Mouse (Mus musculus): ENCODE measurements around the gene Gramd1c. TPM values are rescaled to one million over a fixed set of nuclear protein-coding genes. Genes with fewer than 3 reads are reported as not detected.

Gene Gramd1c
- polyA plus RNA-seq, 1 experiment from 2014 or later = 16.5 TPM

- DNase-seq = peak; percentile 48
- Histone ChIP-seq H3K27ac (ENCODE audit: low read depth) (no peak overlapping the region), H3K27me3 (ENCODE audit: insufficient read depth, low read length) (no peaks in the 10 kb centered on the region), H3K4me3 (ENCODE audit: low read depth, low read length) (no peak overlapping the region), H3K36me3 (replicated peaks; ENCODE audit: insufficient read depth, low read length) (peaks cover 2% of the 10 kb centered on the region; the same call in 1 of the 2 replicates), H3K9ac (replicated peaks) (no peak overlapping the region), H3K4me1 (ENCODE audit: insufficient read depth) (peaks cover 3% of the 10 kb centered on the region), H3K4me2 (ENCODE audit: low read depth, low read length) (peak overlapping the region; percentile 1; the same call in 1 of the 2 replicates), H3K9me3 (ENCODE audit: low read length) (no peaks in the 10 kb centered on the region)
- WGBS (ENCODE audit: insufficient replicate concordance) = 63% methylated on average over 8 of the region's 8 CpGs
- TF ChIP-seq EP300 (IDR thresholded peaks at IDR 0.05; ENCODE audit: low read depth) = no peak
- TF ChIP-seq CTCF (IDR thresholded peaks at IDR 0.05; ENCODE audit: low read depth) = no peak
- peak; percentile 64; the same call in 1 of the 2 replicates for ATAC-seq
Measured at GRCm38 (mm10) chr16:43999111-43999510, 64.0 kb downstream of the Gramd1c start.

GRCm38 (mm10) chr16:43994623-43995022, 68.5 kb downstream of the Gramd1c start:
- no peak for TF ChIP-seq EP300 (IDR thresholded peaks at IDR 0.05; ENCODE audit: low read depth)
- no peak for TF ChIP-seq CTCF (IDR thresholded peaks at IDR 0.05; ENCODE audit: low read depth)
- H3K4me2 ChIP-seq (ENCODE audit: low read depth, low read length) = no peak overlapping the region
- peaks cover 2% of the 10 kb centered on the region; the same call in 1 of the 2 replicates for H3K36me3 ChIP-seq (replicated peaks; ENCODE audit: insufficient read depth, low read length)
- H3K4me3 ChIP-seq (ENCODE audit: low read depth, low read length) = no peak overlapping the region
- ATAC-seq (no peak), DNase-seq (no peak)
- H3K27me3 ChIP-seq (ENCODE audit: insufficient read depth, low read length) = no peaks in the 10 kb centered on the region
- H3K9ac ChIP-seq (replicated peaks) = no peak overlapping the region
- WGBS (ENCODE audit: insufficient replicate concordance) = 62% methylated on average over 3 of the region's 3 CpGs
- peaks cover 3% of the 10 kb centered on the region for H3K4me1 ChIP-seq (ENCODE audit: insufficient read depth)
- no peaks in the 10 kb centered on the region for H3K9me3 ChIP-seq (ENCODE audit: low read length)
- H3K27ac ChIP-seq (ENCODE audit: low read depth) = no peak overlapping the region

GRCm38 (mm10) chr16:43986299-43986698, 76.8 kb downstream of the Gramd1c start:
- H3K36me3 ChIP-seq (replicated peaks; ENCODE audit: insufficient read depth, low read length) = peaks cover 7% of the 10 kb centered on the region; the same call in 1 of the 2 replicates
- no peaks in the 10 kb centered on the region for H3K9me3 ChIP-seq (ENCODE audit: low read length)
- no peak for DNase-seq
- no peak overlapping the region for H3K27ac ChIP-seq (ENCODE audit: low read depth)
- TF ChIP-seq EP300 (IDR thresholded peaks at IDR 0.05; ENCODE audit: low read depth) = no peak
- TF ChIP-seq CTCF (IDR thresholded peaks at IDR 0.05; ENCODE audit: low read depth) = no peak
- H3K4me3 ChIP-seq (ENCODE audit: low read depth, low read length) = no peak overlapping the region
- H3K4me2 ChIP-seq (ENCODE audit: low read depth, low read length) = no peak overlapping the region
- H3K9ac ChIP-seq (replicated peaks) = no peak overlapping the region
- WGBS (ENCODE audit: insufficient replicate concordance) = 85% methylated on average over 4 of the region's 4 CpGs
- H3K27me3 ChIP-seq (ENCODE audit: insufficient read depth, low read length) = no peaks in the 10 kb centered on the region
- H3K4me1 ChIP-seq (ENCODE audit: insufficient read depth) = no peaks in the 10 kb centered on the region
- ATAC-seq = no peak

GRCm38 (mm10) chr16:43980110-43980609, 83.0 kb downstream of the Gramd1c start:
- Histone ChIP-seq H3K9me3 (ENCODE audit: low read length) (no peaks in the 10 kb centered on the region), H3K9ac (replicated peaks) (peak overlapping the region; percentile 56; the same call in 1 of the 2 replicates), H3K4me2 (ENCODE audit: low read depth, low read length) (peak overlapping the region; percentile 95), H3K4me1 (ENCODE audit: insufficient read depth) (peaks cover 4% of the 10 kb centered on the region), H3K27ac (ENCODE audit: low read depth) (no peak overlapping the region), H3K27me3 (ENCODE audit: insufficient read depth, low read length) (no peaks in the 10 kb centered on the region), H3K4me3 (ENCODE audit: low read depth, low read length) (peak overlapping the region; percentile 62), H3K36me3 (replicated peaks; ENCODE audit: insufficient read depth, low read length) (no peaks in the 10 kb centered on the region)
- DNase-seq (no peak), ATAC-seq (peak; percentile 9; the same call in 1 of the 2 replicates)
- 14% methylated on average over 9 of the region's 9 CpGs for WGBS (ENCODE audit: insufficient replicate concordance)
- TF ChIP-seq CTCF (IDR thresholded peaks at IDR 0.05; ENCODE audit: low read depth) (no peak), EP300 (IDR thresholded peaks at IDR 0.05; ENCODE audit: low read depth) (no peak)

GRCm38 (mm10) chr16:43979328-43980109, 83.6 kb downstream of the Gramd1c start, which contains the start of gene Zdhhc23:
Gene Zdhhc23 (minus strand): TSS chr16:43979791.
- no peak for TF ChIP-seq CTCF (IDR thresholded peaks at IDR 0.05; ENCODE audit: low read depth)
- no peak for TF ChIP-seq EP300 (IDR thresholded peaks at IDR 0.05; ENCODE audit: low read depth)
- H3K4me1 ChIP-seq (ENCODE audit: insufficient read depth) = peaks cover 4% of the 10 kb centered on the region
- peak within 1 kb of the TSS; percentile 62 for H3K4me3 ChIP-seq (ENCODE audit: low read depth, low read length)
- no peaks in the 10 kb centered on the region for H3K36me3 ChIP-seq (replicated peaks; ENCODE audit: insufficient read depth, low read length)
- no peaks in the 10 kb centered on the region for H3K9me3 ChIP-seq (ENCODE audit: low read length)
- no peaks in the 10 kb centered on the region for H3K27me3 ChIP-seq (ENCODE audit: insufficient read depth, low read length)
- no peak within 1 kb of the TSS for H3K27ac ChIP-seq (ENCODE audit: low read depth)
- WGBS (ENCODE audit: insufficient replicate concordance) = under 1% methylated on average over 44 of the region's 103 CpGs
- peak within 1 kb of the TSS; percentile 56 for H3K9ac ChIP-seq (replicated peaks)
- ATAC-seq = peak; percentile 89
- peak within 1 kb of the TSS; percentile 95 for H3K4me2 ChIP-seq (ENCODE audit: low read depth, low read length)
- peak; percentile 61 for DNase-seq

GRCm38 (mm10) chr16:43979010-43979327, 84.2 kb downstream of the Gramd1c start:
- H3K4me1 ChIP-seq (ENCODE audit: insufficient read depth) = peaks cover 4% of the 10 kb centered on the region
- H3K27ac ChIP-seq (ENCODE audit: low read depth) = no peak overlapping the region
- H3K9ac ChIP-seq (replicated peaks) = peak overlapping the region; percentile 56; the same call in 1 of the 2 replicates
- no peak for DNase-seq
- 25% methylated on average over 7 of the region's 7 CpGs for WGBS (ENCODE audit: insufficient replicate concordance)
- no peaks in the 10 kb centered on the region for H3K36me3 ChIP-seq (replicated peaks; ENCODE audit: insufficient read depth, low read length)
- peak overlapping the region; percentile 62 for H3K4me3 ChIP-seq (ENCODE audit: low read depth, low read length)
- no peaks in the 10 kb centered on the region for H3K27me3 ChIP-seq (ENCODE audit: insufficient read depth, low read length)
- H3K4me2 ChIP-seq (ENCODE audit: low read depth, low read length) = peak overlapping the region; percentile 95
- ATAC-seq = no peak
- no peaks in the 10 kb centered on the region for H3K9me3 ChIP-seq (ENCODE audit: low read length)
- no peak for TF ChIP-seq CTCF (IDR thresholded peaks at IDR 0.05; ENCODE audit: low read depth)
- TF ChIP-seq EP300 (IDR thresholded peaks at IDR 0.05; ENCODE audit: low read depth) = no peak

Data from liver, postnatal 0 days (tissue).